Mouse (Mus musculus): ENCODE measurements around the gene Gpr107. TPM values are rescaled to one million over a fixed set of nuclear protein-coding genes. Genes with fewer than 3 reads are reported as not detected.

Gene Gpr107
- polyA plus RNA-seq, 1 experiment from 2014 or later = 29.9 TPM

GRCm38 (mm10) chr2:31133981-31134380 lies 18.1 kb upstream of the Gpr107 start:
- Histone ChIP-seq H3K27me3 (ENCODE audit: control insufficient read depth, insufficient read depth, low read length) (no peaks in the 10 kb centered on the region), H3K4me1 (ENCODE audit: control insufficient read depth, insufficient read depth, low read length) (peaks cover 64% of the 10 kb centered on the region), H3K9ac (ENCODE audit: low read length) (no peak overlapping the region), H3K9me3 (replicated peaks; ENCODE audit: control insufficient read depth, low read length) (no peaks in the 10 kb centered on the region), H3K27ac (ENCODE audit: low read length) (no peak overlapping the region), H3K4me3 (ENCODE audit: low read length) (no peak overlapping the region), H3K4me2 (ENCODE audit: low read depth, low read length) (no peak overlapping the region), H3K36me3 (ENCODE audit: control insufficient read depth, insufficient read depth) (no peaks in the 10 kb centered on the region)
- 63% methylated on average over 4 of the region's 4 CpGs for WGBS
- ATAC-seq (replicated peaks; ENCODE audit: extremely low read depth, insufficient read depth, low FRiP score) = no peak

DNA sequence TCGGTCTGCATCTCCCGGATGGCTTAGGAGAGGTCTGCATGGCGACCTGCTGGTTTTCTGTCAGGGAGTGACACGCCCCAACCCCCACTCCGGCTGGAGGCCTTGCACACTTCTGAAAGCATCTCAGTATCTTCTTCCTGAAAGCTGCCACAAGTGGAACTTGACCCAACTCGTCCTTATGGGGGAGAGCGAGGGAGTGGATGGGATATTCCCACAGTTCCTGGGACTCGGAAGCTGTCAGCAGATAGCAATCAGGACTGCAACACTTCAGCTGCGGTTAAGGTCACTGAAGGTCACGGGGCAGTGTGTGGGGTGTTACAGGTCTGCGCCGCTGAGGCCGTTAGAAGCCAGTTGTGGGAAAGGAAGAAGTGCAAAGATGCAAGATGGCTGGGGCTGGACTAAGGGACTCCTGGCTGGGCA lies 16.6 kb upstream of the Gpr107 start:
- Histone ChIP-seq H3K4me1 (ENCODE audit: control insufficient read depth, insufficient read depth, low read length) (peaks cover 59% of the 10 kb centered on the region), H3K9me3 (replicated peaks; ENCODE audit: control insufficient read depth, low read length) (no peaks in the 10 kb centered on the region), H3K36me3 (ENCODE audit: control insufficient read depth, insufficient read depth) (no peaks in the 10 kb centered on the region), H3K9ac (ENCODE audit: low read length) (no peak overlapping the region), H3K4me3 (ENCODE audit: low read length) (no peak overlapping the region), H3K27me3 (ENCODE audit: control insufficient read depth, insufficient read depth, low read length) (no peaks in the 10 kb centered on the region), H3K4me2 (ENCODE audit: low read depth, low read length) (0 out of 2 replicates have a peak overlapping the region, but pooled peaks have one; percentile 1), H3K27ac (ENCODE audit: low read length) (peak overlapping the region; percentile 45)
- ATAC-seq (replicated peaks; ENCODE audit: extremely low read depth, insufficient read depth, low FRiP score) = no peak
- 28% methylated on average over 13 of the region's 13 CpGs for WGBS

DNA sequence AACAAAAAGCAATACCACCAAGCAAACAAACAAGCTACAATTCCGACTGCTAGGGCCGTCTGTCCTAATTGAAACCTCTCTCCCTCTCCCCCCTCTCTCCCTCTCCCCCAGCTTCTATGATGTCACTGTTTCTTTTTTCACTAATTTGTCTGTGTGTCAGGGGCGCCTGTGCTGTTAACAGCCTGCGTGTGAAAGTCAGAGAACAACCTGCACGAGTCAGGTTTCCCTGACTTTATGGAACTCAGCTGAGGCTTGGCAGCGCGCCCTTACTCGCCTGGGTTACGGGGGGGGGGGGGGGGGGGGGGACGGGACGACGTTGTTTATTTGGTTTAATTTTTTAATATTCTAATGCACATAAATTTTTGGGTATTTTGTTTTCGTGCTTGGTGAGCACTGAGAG lies 15.8 kb upstream of the Gpr107 start:
- 38% methylated on average over 13 of the region's 13 CpGs for whole genome bisulfite sequencing
- Histone ChIP-seq H3K36me3 (ENCODE audit: control insufficient read depth, insufficient read depth) (no peaks in the 10 kb centered on the region), H3K9ac (ENCODE audit: low read length) (no peak overlapping the region), H3K4me3 (ENCODE audit: low read length) (no peak overlapping the region), H3K4me2 (ENCODE audit: low read depth, low read length) (no peak overlapping the region), H3K27me3 (ENCODE audit: control insufficient read depth, insufficient read depth, low read length) (no peaks in the 10 kb centered on the region), H3K9me3 (replicated peaks; ENCODE audit: control insufficient read depth, low read length) (no peaks in the 10 kb centered on the region), H3K4me1 (ENCODE audit: control insufficient read depth, insufficient read depth, low read length) (peaks cover 51% of the 10 kb centered on the region), H3K27ac (ENCODE audit: low read length) (peak overlapping the region; percentile 45)
- ATAC-seq (replicated peaks; ENCODE audit: extremely low read depth, insufficient read depth, low FRiP score) = no peak

DNA sequence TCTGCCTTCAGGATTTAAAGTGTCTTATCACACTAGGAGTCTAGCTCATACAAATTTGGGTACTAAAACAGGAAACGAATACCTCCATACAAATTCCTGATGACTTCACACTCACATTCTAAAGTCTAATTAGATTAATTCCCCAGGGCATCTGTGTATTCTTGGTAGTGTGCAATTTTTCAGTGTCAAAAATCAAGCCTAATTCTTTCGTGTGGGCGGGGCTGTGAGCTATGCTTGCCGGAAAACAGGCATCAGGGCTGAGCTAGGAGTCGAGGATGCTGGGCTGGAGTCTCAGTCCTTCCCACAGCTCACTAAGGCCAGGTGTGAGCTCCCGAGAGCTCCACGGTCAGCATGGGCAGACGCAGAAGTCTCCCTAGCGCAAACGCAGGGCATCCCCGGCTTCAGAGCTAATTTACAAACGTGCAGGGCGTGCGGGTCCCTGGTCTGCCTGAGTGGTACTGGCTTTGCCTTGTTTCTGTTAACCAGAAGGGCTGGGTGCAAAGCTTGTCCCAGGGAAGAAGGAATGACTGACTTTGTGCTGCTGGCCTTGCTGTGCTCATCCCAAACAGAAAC lies 15.0 kb upstream of the Gpr107 start:
- Histone ChIP-seq H3K27ac (ENCODE audit: low read length) (no peak overlapping the region), H3K4me2 (ENCODE audit: low read depth, low read length) (no peak overlapping the region), H3K27me3 (ENCODE audit: control insufficient read depth, insufficient read depth, low read length) (no peaks in the 10 kb centered on the region), H3K4me3 (ENCODE audit: low read length) (no peak overlapping the region), H3K9ac (ENCODE audit: low read length) (no peak overlapping the region), H3K9me3 (replicated peaks; ENCODE audit: control insufficient read depth, low read length) (no peaks in the 10 kb centered on the region), H3K36me3 (ENCODE audit: control insufficient read depth, insufficient read depth) (no peaks in the 10 kb centered on the region), H3K4me1 (ENCODE audit: control insufficient read depth, insufficient read depth, low read length) (peaks cover 43% of the 10 kb centered on the region)
- ATAC-seq (replicated peaks; ENCODE audit: extremely low read depth, insufficient read depth, low FRiP score) = no peak
- WGBS = 68% methylated on average over 14 of the region's 14 CpGs

- Histone ChIP-seq H3K36me3 (ENCODE audit: control insufficient read depth, insufficient read depth) (no peaks in the 10 kb centered on the region), H3K4me3 (ENCODE audit: low read length) (no peak overlapping the region), H3K27ac (ENCODE audit: low read length) (0 out of 2 replicates have a peak overlapping the region, but pooled peaks have one; percentile 21), H3K9ac (ENCODE audit: low read length) (no peak overlapping the region), H3K27me3 (ENCODE audit: control insufficient read depth, insufficient read depth, low read length) (no peaks in the 10 kb centered on the region), H3K4me1 (ENCODE audit: control insufficient read depth, insufficient read depth, low read length) (peaks cover 36% of the 10 kb centered on the region), H3K9me3 (replicated peaks; ENCODE audit: control insufficient read depth, low read length) (no peaks in the 10 kb centered on the region), H3K4me2 (ENCODE audit: low read depth, low read length) (no peak overlapping the region)
- 82% methylated on average over 10 of the region's 10 CpGs for WGBS
- ATAC-seq (replicated peaks; ENCODE audit: extremely low read depth, insufficient read depth, low FRiP score) = no peak
Observed at GRCm38 (mm10) chr2:31139174-31139632, 12.9 kb upstream of the Gpr107 start.

- Histone ChIP-seq H3K4me2 (ENCODE audit: low read depth, low read length) (peak overlapping the region; percentile 88), H3K9me3 (replicated peaks; ENCODE audit: control insufficient read depth, low read length) (no peaks in the 10 kb centered on the region), H3K4me1 (ENCODE audit: control insufficient read depth, insufficient read depth, low read length) (peaks cover 34% of the 10 kb centered on the region), H3K27me3 (ENCODE audit: control insufficient read depth, insufficient read depth, low read length) (no peaks in the 10 kb centered on the region), H3K9ac (ENCODE audit: low read length) (peak overlapping the region; percentile 90), H3K4me3 (ENCODE audit: low read length) (peak overlapping the region; percentile 72), H3K27ac (ENCODE audit: low read length) (no peak overlapping the region), H3K36me3 (ENCODE audit: control insufficient read depth, insufficient read depth) (0 out of 2 replicates have a peak, but pooled peaks cover under 1% of the 10 kb centered on the region)
- ATAC-seq (replicated peaks; ENCODE audit: extremely low read depth, insufficient read depth, low FRiP score) = no peak
- WGBS = 64% methylated on average over 12 of the region's 12 CpGs
Observed at GRCm38 (mm10) chr2:31139991-31140771, 11.9 kb upstream of the Gpr107 start.

- Histone ChIP-seq H3K4me3 (ENCODE audit: low read length) (peak overlapping the region; percentile 72), H3K9ac (ENCODE audit: low read length) (peak overlapping the region; percentile 90), H3K9me3 (replicated peaks; ENCODE audit: control insufficient read depth, low read length) (no peaks in the 10 kb centered on the region), H3K27ac (ENCODE audit: low read length) (no peak overlapping the region), H3K36me3 (ENCODE audit: control insufficient read depth, insufficient read depth) (0 out of 2 replicates have a peak, but pooled peaks cover 2% of the 10 kb centered on the region), H3K27me3 (ENCODE audit: control insufficient read depth, insufficient read depth, low read length) (no peaks in the 10 kb centered on the region), H3K4me2 (ENCODE audit: low read depth, low read length) (peak overlapping the region; percentile 88), H3K4me1 (ENCODE audit: control insufficient read depth, insufficient read depth, low read length) (peaks cover 29% of the 10 kb centered on the region)
- WGBS = 6% methylated on average over 10 of the region's 10 CpGs
- ATAC-seq (replicated peaks; ENCODE audit: extremely low read depth, insufficient read depth, low FRiP score) = no peak
Observed at GRCm38 (mm10) chr2:31140772-31141073, 11.4 kb upstream of the Gpr107 start.

DNA sequence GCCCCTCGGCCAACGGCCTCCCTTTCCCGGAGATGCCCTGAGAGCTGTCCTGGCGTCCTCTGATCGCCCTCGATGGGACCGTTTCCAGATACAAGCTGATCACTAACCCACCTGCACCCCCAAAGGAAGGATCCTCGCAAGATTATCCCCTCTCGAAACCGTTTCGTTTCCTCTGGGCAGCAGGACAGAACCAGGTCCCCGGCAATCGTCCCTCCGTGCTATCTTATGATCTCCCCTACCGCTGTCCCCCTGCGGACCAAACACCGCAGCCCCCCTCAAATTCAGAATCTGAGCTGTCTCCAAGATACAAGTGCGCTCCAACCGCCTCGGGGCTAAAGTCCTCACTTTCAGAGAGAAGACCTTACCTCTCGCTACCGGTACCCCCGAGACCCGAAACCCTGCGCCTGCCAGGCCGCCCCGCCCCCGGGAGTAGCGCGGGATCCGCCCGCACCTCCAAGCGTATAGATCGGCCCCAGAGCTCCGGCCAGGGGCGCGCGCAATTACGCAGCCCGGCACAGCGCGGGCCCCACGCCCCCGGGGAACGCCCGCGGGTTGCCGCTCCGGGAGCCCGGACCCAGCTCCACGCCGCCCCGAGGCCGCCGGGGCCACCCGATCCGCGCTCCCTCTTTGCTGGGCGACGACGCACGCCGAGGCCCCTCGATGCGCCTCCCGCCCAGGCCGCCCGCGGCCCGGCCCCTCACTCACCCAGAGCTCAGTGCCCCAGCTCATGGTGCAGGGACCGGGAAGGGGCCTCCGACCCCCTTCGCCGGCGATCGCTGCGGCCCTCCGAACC lies 10.8 kb upstream of the Gpr107 start:
- H3K27ac ChIP-seq (ENCODE audit: low read length) = peak overlapping the region; percentile 86
- H3K4me3 ChIP-seq (ENCODE audit: low read length) = peak overlapping the region; percentile 72
- WGBS = under 1% methylated on average over 78 of the region's 78 CpGs
- ATAC-seq (replicated peaks; ENCODE audit: extremely low read depth, insufficient read depth, low FRiP score) = peak; percentile 46
- H3K9ac ChIP-seq (ENCODE audit: low read length) = peak overlapping the region; percentile 90
- no peaks in the 10 kb centered on the region for H3K27me3 ChIP-seq (ENCODE audit: control insufficient read depth, insufficient read depth, low read length)
- peak overlapping the region; percentile 88 for H3K4me2 ChIP-seq (ENCODE audit: low read depth, low read length)
- H3K9me3 ChIP-seq (replicated peaks; ENCODE audit: control insufficient read depth, low read length) = no peaks in the 10 kb centered on the region
- H3K36me3 ChIP-seq (ENCODE audit: control insufficient read depth, insufficient read depth) = peaks cover 5% of the 10 kb centered on the region; the same call in 1 of the 2 replicates
- H3K4me1 ChIP-seq (ENCODE audit: control insufficient read depth, insufficient read depth, low read length) = peaks cover 23% of the 10 kb centered on the region
